Mouse (Mus musculus) heart, postnatal 0 days (tissue): Measurements from ENCODE around the gene Cbl.

Experiments used
- CTCF ChIP-seq: IDR thresholded peaks from 2 replicates; pipeline ENCODE4 v1.5.1; 2016; ENCODE audit warnings: antibody characterized with exemption, control low read depth, low read depth
- EP300 ChIP-seq: IDR thresholded peaks from 2 replicates; pipeline ENCODE4 v1.6.1; 2016; ENCODE audit warnings: antibody characterized with exemption, low read depth

DNA sequence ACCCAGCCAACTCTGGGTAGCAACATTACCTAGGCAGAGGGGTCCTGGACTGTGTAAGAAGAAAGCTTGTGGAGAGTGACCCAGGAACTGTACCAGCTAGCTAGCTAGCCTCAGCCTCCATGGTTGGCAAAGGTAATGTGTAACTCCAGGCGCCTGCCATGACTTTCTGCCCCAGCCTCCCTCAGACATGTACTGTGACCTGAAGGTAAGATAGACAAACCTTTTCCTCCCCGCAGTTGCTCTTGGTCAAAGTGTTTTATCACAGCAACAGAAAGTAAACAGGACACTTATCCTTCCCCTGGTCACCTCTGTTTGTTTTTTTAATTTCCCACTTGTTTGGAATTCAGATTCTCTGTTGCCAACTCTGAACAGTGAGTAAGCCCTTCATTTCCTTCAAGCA, 119.4 kb downstream of the Cbl start:
- TF ChIP-seq CTCF (no peak), EP300 (no peak)
